Mouse (Mus musculus) limb, embryonic 11.5 days (tissue): ENCODE results near the gene March5. TPM values are rescaled to one million over a fixed set of nuclear protein-coding genes. Genes with fewer than 3 reads are reported as not detected.
A peak's percentile ranks its signal among the peaks of the same experiment; 100 is the strongest.
"Not testable (repeated sequence)": the region's sequence is repeated elsewhere in the genome, so short reads cannot be mapped to it uniquely, and the experiment has no call there.

Experiments used
- ATAC-seq: fragments of 200-750 bp; cut with Nextera tagmentation; 2 replicates; pipeline ENCODE4 v1.8.0; 2017; ENCODE audit warnings: low read depth; ENCODE audit not compliant: insufficient number of reproducible peaks, low FRiP score, low TSS enrichment
- DNase-seq: peaks from one replicate; pipeline ENCODE4 v3.0.0-alpha.2; 2015; ENCODE audit warnings: low spot score
- H3K27ac ChIP-seq: fragments of 300-500 bp; sonication (generic); replicated peaks from 2 replicates; pipeline ENCODE4 v1.5.1; 2014; ENCODE audit warnings: low read depth, mild to moderate bottlenecking, low read length
- H3K27me3 ChIP-seq: fragments of 300-500 bp; sonication (generic); 2 replicates; pipeline ENCODE4 v1.6.1; 2014; ENCODE audit warnings: mild to moderate bottlenecking, low read length, mixed read lengths; ENCODE audit not compliant: control insufficient read depth, insufficient read depth
- H3K36me3 ChIP-seq: fragments of 300-500 bp; sonication (generic); 2 replicates; pipeline ENCODE4 v1.6.1; 2014; ENCODE audit warnings: mild to moderate bottlenecking, low read length, moderate library complexity, mixed read lengths; ENCODE audit not compliant: control insufficient read depth, insufficient read depth
- H3K4me1 ChIP-seq: fragments of 300-500 bp; sonication (generic); 2 replicates; pipeline ENCODE4 v1.6.1; 2014; ENCODE audit warnings: low read length, mixed read lengths; ENCODE audit not compliant: control insufficient read depth, insufficient read depth
- H3K4me2 ChIP-seq: fragments of 300-500 bp; sonication (generic); 2 replicates; pipeline ENCODE4 v1.6.1; 2014; ENCODE audit warnings: low read depth, mild to moderate bottlenecking, moderate library complexity; ENCODE audit not compliant: severe bottlenecking
- H3K4me3 ChIP-seq: fragments of 300-500 bp; sonication (generic); 2 replicates; pipeline ENCODE4 v1.5.1; 2014; ENCODE audit warnings: low read depth, low read length
- H3K9ac ChIP-seq: fragments of 300-500 bp; sonication (generic); 2 replicates; pipeline ENCODE4 v1.6.1; 2014; ENCODE audit warnings: mild to moderate bottlenecking, low read length
- H3K9me3 ChIP-seq: fragments of 300-500 bp; sonication (generic); 2 replicates; pipeline ENCODE4 v1.6.1; 2016; ENCODE audit warnings: low read length; ENCODE audit not compliant: control insufficient read depth
- WGBS: fragments of 180-500 bp; shearing (Covaris S2); extraction: QIAGEN DNeasy Blood & Tissue Kit; methylation state at CpG from one replicate; pipeline ENCODE4 v1.1.7; 2014; 5-methylcytosine and 5-hydroxymethylcytosine counted together
- polyA plus RNA-seq: library from polyadenylated mRNA; unstranded; fragments of >200 nt; fragmentation: Nextera tagmentation; extraction: Ambion mirVana; gene quantifications from 2 replicates; pipeline ENCODE4 v1.2.1, GENCODE M21; 2014

March5 gene
- polyA plus RNA-seq, 1 experiment from 2014 or later = 154 TPM

- no peaks in the 10 kb centered on the region for H3K9me3 ChIP-seq
- WGBS = 83% methylated on average over 6 of the region's 6 CpGs
- no peak overlapping the region for H3K27ac ChIP-seq
- H3K4me2 ChIP-seq = no peak overlapping the region
- ATAC-seq = no peak
- no peak for DNase-seq
- H3K4me1 ChIP-seq = no peaks in the 10 kb centered on the region
- no peak overlapping the region for H3K4me3 ChIP-seq
- H3K36me3 ChIP-seq = peaks cover 6% of the 10 kb centered on the region; the same call in 1 of the 2 replicates
- H3K9ac ChIP-seq = no peak overlapping the region
- H3K27me3 ChIP-seq = no peaks in the 10 kb centered on the region
Measured at GRCm38 (mm10) chr19:37225197-37225862, 18.0 kb downstream of the March5 start.

DNA sequence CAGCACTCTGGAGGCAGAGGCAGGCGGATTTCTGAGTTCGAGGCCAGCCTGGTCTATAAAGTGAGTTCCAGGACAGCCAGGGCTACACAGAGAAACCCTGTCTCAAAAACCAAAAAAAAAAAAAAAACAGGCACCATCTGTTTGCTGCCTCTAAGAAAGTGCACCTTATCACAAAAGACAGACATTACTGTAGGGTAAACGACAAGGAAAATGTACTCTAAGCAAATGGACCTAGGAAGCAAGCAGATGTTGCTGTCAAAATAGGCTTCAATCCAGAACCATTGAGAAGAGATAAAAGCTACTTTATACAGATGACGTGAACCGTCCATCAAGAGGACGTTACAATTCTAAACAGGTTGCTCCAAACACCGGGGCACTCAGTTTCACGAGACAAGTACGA is 25.3 kb downstream of the March5 start:
- H3K36me3 ChIP-seq, ATAC-seq, H3K4me2 ChIP-seq, H3K9ac ChIP-seq, DNase-seq, H3K4me3 ChIP-seq, H3K27ac ChIP-seq, H3K4me1 ChIP-seq, H3K9me3 ChIP-seq: not testable (repeated sequence)
- 66% methylated on average over 9 of the region's 9 CpGs for WGBS
- peaks cover 12% of the 10 kb centered on the region for H3K27me3 ChIP-seq

DNA sequence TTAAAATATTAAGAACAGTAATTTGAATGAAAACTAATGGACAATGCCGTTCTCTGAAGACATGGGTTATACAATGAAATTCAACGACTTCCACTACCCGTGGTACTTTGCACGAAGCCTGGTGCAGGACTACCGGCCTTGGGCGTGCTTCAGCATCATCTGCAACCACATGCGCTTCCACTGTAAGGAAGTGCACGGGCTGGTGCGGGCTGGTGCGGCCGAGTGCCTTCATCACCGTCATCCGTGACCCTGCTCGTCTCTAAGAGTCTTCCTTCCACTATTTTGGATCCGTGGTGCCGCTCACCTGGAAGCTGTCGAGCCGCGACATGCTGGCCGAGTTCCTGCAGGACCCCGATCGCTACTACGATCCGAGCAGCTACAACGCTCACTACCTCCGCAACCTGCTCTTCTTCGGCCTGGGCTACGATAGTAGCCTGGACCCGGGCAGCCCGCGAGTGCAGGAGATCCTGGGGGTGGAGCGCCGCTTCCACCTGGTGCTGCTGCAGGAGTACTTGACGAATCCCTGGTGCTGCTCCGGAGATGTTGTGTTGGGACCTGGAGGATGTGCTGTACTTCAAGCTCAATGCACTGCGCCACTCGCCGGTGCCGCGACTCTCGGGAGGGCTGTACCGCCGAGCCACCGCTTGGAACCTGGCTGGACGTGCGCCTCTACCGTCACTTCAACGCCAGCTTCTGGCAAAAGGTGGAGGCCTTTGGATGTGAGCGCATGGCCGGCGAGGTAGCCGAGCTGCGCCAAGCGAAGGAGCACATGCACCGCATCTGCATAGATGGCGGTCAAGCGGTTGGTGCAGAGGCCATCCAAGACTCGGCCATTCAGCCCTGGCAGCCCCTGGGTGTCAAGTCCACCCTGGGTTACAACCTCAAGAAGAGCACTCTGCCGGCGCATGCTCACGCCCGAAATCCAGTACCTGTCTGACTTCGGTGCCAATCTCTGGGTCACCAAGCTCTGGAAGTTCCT is 26.5 kb downstream of the March5 start:
- Histone ChIP-seq H3K9ac (no peak overlapping the region), H3K4me2 (peak overlapping the region; percentile 54), H3K27me3 (peaks cover 12% of the 10 kb centered on the region), H3K4me1 (peaks cover 3% of the 10 kb centered on the region; the same call in 1 of the 2 replicates), H3K36me3 (no peaks in the 10 kb centered on the region), H3K9me3 (no peaks in the 10 kb centered on the region), H3K27ac (no peak overlapping the region), H3K4me3 (peak overlapping the region; percentile 21)
- 5% methylated on average over 63 of the region's 63 CpGs for WGBS
- ATAC-seq (no peak), DNase-seq (peak; percentile 56)

DNA sequence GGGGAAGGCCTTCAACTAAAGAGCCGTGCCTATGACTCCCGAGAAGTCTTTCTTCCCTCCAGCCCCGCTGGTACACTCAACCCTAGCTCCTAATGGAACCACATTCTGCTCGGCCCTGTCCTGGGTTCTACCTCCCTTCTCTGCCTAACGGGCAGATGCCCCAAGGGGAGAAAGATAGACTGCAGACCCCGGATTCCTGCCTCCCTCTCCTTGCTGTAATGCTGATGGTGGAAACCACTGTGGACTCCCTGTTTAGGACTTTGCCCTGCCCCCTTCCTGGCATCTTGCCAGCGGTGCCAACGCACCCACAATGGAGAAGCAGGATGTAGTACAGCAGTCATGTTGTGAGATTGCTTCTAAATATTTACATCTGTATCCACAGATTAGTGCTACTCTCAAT is 28.5 kb downstream of the March5 start:
- Histone ChIP-seq H3K27ac (no peak overlapping the region), H3K9me3 (no peaks in the 10 kb centered on the region), H3K4me1 (peaks cover 3% of the 10 kb centered on the region; the same call in 1 of the 2 replicates), H3K4me3 (no peak overlapping the region), H3K9ac (no peak overlapping the region), H3K36me3 (no peaks in the 10 kb centered on the region), H3K4me2 (no peak overlapping the region), H3K27me3 (peaks cover 12% of the 10 kb centered on the region)
- DNase-seq (no peak), ATAC-seq (no peak)
- WGBS = 57% methylated on average over 8 of the region's 8 CpGs

DNA sequence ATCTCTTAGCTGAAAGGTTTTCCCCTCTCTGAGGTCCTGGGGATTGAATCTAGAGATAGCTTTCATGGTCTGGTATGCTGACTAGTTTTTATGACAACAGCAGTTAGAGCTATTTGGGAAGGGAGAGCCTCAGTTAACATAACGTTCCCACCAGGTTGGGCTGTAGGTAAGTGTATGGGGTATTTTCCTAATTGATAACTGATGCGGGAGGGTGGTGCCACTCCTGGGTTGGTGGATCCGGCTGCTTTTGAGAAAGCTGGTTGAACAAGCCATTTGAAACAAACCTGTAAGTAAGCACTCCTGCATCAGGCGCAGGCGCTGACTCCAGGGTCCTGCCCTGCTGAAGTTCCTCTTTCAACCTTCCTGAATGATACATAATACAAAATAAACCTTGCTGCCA is 30.0 kb downstream of the March5 start:
- Histone ChIP-seq H3K4me3 (no peak overlapping the region), H3K9me3 (no peaks in the 10 kb centered on the region), H3K9ac (no peak overlapping the region), H3K36me3 (no peaks in the 10 kb centered on the region), H3K4me2 (no peak overlapping the region), H3K4me1 (peaks cover 3% of the 10 kb centered on the region; the same call in 1 of the 2 replicates), H3K27ac (no peak overlapping the region), H3K27me3 (peaks cover 12% of the 10 kb centered on the region)
- DNase-seq (no peak), ATAC-seq (no peak)
- 51% methylated on average over 5 of the region's 5 CpGs for WGBS

- no peaks in the 10 kb centered on the region for H3K36me3 ChIP-seq
- WGBS = 11% methylated on average over 15 of the region's 15 CpGs
- no peak for DNase-seq
- H3K4me3 ChIP-seq = no peak overlapping the region
- peak; percentile 57; the same call in 1 of the 2 replicates for ATAC-seq
- no peaks in the 10 kb centered on the region for H3K9me3 ChIP-seq
- no peak overlapping the region for H3K27ac ChIP-seq
- no peak overlapping the region for H3K9ac ChIP-seq
- no peak overlapping the region for H3K4me2 ChIP-seq
- peaks cover 3% of the 10 kb centered on the region; the same call in 1 of the 2 replicates for H3K4me1 ChIP-seq
- peaks cover 12% of the 10 kb centered on the region for H3K27me3 ChIP-seq
Measured at GRCm38 (mm10) chr19:37237712-37238437, 30.5 kb downstream of the March5 start.

DNA sequence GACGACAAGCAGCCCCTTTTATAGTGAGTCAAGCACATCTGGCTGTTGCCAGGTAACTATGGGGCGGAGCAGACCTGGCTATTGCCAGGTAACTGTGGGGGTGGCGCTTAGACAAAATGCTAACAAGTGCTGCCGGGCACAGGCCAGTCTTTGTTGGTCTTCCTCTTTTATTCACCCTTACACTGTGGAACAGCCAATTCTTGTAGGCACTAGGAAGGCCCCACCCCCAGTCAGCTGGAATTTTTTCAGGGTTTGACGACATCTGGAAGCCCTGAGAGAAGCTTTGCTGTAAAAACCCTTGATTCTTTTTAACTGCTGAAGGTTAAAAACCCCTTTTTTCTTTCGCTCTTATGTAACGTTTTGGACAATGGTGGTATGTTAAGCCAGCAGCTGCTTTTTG is 31.3 kb downstream of the March5 start:
- 17% methylated on average over 7 of the region's 7 CpGs for WGBS
- H3K4me3 ChIP-seq = no peak overlapping the region
- peaks cover 3% of the 10 kb centered on the region; the same call in 1 of the 2 replicates for H3K4me1 ChIP-seq
- no peak for DNase-seq
- H3K27me3 ChIP-seq = peaks cover 12% of the 10 kb centered on the region
- no peaks in the 10 kb centered on the region for H3K9me3 ChIP-seq
- ATAC-seq = no peak
- no peak overlapping the region for H3K4me2 ChIP-seq
- no peaks in the 10 kb centered on the region for H3K36me3 ChIP-seq
- H3K9ac ChIP-seq = no peak overlapping the region
- no peak overlapping the region for H3K27ac ChIP-seq

DNA sequence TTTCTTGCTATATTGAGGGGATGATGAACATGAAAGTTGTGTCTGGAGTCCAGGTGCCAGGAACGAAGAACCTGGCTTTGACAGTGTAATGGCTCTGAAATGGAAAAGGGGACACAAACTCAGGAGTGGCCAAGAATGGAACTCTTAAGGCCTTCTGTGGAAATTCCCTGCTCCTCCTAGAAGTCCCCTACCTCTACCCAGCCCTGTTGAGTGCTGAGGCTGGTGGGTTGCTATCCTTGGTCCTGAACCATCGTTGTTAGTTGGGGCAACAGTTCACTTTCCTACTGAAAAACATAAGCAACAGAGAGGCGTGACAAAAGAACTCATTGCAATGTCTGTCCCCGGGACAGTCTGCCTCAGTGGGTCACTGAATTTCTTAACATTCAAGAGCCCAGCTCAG is 31.8 kb downstream of the March5 start:
- peak; percentile 82 for DNase-seq
- WGBS = 27% methylated on average over 4 of the region's 4 CpGs

More for the DNA sequence above, 31.8 kb downstream of the March5 start:
- H3K27ac ChIP-seq = no peak overlapping the region
- no peaks in the 10 kb centered on the region for H3K9me3 ChIP-seq
- peaks cover 11% of the 10 kb centered on the region for H3K27me3 ChIP-seq
- no peak overlapping the region for H3K4me3 ChIP-seq
- H3K9ac ChIP-seq = no peak overlapping the region
- no peak overlapping the region for H3K4me2 ChIP-seq
- H3K36me3 ChIP-seq = no peaks in the 10 kb centered on the region
- H3K4me1 ChIP-seq = peaks cover 3% of the 10 kb centered on the region; the same call in 1 of the 2 replicates
- ATAC-seq = no peak
